Mouse (Mus musculus): Measurements from ENCODE around the gene Ttll5.

- TF ChIP-seq CTCF (IDR thresholded peaks at IDR 0.05; ENCODE audit: extremely low read depth, insufficient read length, insufficient replicate concordance, low read depth, low read length) = no peak
- no peak for TF ChIP-seq POLR2A (IDR thresholded peaks at IDR 0.05; ENCODE audit: low read depth, low read length)
These were observed 285.1 kb downstream of the Ttll5 start for GRCm38 (mm10) chr12:86109531-86109930.

All from small intestine, adult 2 months (tissue).